Mouse (Mus musculus) spleen, adult 18-20 months (tissue): ENCODE data around the gene Siae.

ENCODE experiments used
- DNase-seq, 2 experiments: peaks; one replicate each; pipeline ENCODE4 v3.0.0; 2022; ENCODE audit warnings: mixed read lengths in 2 of 2

The Siae gene

GRCm38 (mm10) chr9:37627263-37627662 lies 71.8 kb downstream of the Siae start:
- DNase-seq, result no peak

- DNase-seq, result no peak
Observed at GRCm38 (mm10) chr9:37628581-37628980, 73.1 kb downstream of the Siae start.

DNA sequence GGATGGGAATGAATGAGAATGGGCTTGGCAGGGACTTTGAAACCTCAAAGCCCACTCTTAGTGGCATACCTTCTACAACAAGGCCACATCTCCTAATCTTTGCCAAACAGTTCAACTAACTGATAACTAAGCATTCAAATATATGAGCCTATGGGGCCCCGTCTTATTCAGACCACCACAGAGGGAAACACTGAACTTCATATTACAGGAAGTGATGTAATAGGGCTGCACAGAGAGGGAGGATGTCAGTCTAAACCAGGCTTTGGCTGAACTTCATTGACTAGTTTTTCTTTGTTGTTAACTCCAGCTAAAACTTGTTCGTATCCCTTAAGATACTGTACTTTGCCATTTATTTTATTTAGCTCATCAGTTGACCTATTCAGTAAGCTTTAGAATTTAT lies 74.4 kb downstream of the Siae start:
- no peak for DNase-seq

DNA sequence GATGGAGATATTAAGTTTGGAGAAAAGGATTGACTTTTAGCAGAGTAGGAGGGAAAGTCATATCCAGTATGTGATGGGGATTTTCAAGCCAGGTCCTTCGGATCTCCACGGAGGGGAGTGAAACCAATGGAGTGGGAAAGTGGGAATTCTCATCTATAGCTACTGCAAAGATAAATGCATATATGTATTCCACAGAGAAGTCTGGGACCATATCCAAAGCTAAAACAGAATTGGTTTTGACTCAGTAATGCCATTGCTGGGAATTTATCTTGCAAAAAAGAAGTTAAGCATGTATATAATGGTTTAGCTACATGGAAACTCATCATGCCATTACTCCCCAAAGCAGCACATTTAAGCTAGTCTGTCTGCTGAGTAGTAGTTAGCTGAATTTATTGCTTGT lies 76.8 kb downstream of the Siae start:
- no peak for DNase-seq

- no peak for DNase-seq
Observed at GRCm38 (mm10) chr9:37634269-37634668, 78.8 kb downstream of the Siae start.

DNA sequence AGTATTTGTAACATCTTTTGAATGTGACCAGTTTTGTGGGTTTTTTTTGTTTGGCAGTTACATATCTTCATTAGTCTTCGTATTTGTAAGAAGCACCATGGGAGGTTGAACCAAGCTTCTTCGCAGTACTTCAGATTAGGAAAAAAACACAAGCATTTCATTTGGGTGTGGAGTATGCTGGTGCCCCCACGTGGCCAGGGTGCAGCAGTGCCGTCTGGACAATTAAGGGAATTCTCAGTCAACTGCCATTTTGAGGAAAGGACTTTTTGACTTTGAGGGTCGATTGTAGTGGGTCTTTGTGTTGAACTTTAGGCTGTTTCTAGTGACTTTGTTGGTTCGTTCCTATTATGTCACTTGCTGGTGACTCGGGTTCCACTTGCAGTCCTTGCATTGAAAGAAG lies 80.8 kb downstream of the Siae start:
- peak in 1 of 2 experiments; percentile 37 for DNase-seq

- no peak for DNase-seq
Observed at GRCm38 (mm10) chr9:37636800-37637542, 81.5 kb downstream of the Siae start.

DNA sequence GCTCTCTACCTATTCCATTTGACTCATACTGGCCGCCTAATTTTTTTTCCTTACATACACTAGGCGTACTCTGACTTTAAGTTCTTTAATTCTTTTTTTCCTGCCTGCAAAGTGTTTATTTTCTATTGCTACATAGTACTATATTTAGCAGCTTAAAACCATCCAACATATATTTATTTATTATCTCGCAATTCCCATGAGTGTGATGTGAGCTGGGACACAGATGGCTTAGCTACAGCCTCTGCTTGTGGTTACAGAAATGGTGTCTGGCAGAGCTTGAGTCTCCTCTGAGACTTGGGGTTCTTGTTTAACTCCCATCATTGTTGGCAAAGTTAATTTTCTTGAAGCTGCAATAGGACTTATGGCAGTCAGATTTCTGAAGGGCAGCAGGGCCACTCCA lies 83.2 kb downstream of the Siae start:
- no peak for DNase-seq

DNA sequence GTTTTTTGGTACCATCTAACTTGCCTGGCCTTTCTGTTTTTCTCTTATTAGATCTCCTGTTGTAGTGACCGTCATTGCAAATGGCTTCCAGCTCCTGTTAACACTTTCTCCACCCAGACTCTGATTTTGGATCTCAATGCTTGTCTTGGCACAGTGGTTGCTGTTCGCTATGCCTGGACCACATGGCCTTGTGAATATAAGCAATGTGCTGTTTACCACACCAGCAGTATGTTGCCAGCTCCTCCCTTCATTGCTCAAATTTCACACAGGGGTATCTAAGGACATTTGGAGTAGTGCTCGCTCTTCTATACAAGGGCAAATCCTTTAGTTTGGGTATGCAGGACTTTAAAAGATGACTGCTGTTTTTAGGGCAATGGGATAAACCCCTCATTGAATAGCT lies 90.7 kb downstream of the Siae start:
- no peak for DNase-seq

DNA sequence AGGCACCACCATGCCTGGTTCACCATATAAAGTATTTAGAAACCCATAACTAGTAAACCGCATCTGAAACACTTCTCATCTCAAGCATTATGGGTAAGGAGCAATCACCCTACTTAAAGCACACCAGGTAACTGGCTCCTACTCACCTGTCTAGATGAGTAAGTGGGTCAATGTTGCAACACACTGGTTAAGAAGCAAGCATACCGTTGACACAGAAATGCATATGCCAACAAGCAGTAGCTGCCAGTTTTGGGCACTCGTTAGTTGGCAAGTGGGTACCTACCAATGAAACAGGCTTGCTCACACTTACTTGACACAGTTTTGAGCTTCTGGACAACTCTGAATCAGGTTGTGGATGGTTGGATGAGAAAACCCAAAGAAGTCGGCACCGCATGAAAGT lies 95.1 kb downstream of the Siae start:
- DNase-seq, result no peak

DNA sequence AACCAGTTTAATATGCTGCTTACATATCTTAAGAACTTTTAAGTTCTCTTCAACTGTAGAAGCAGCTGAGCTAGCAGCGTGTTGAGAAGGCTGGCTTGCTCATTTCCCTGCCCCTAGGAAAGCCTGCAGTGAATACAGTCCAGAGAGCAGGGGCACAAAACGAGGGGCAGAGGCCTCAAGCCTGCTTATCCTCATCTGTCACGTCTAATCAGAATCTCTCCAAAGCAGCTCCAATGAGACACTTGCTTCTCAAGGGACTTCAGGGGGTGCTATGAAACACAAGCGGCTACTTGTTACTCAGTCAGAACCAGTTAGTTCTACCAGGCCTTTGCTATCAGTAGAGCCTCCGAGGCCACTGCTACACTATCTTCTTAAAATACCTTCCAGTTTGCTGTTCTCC lies 98.3 kb downstream of the Siae start:
- DNase-seq, result no peak

- DNase-seq, result no peak
Observed at GRCm38 (mm10) chr9:37655961-37656360, 100.5 kb downstream of the Siae start.

GRCm38 (mm10) chr9:37656439-37656881 lies 101.0 kb downstream of the Siae start:
- DNase-seq, result peak in 1 of 2 experiments; percentile 20

- DNase-seq, result peak; percentile 47 to 65
Observed at GRCm38 (mm10) chr9:37656931-37657481, 101.5 kb downstream of the Siae start, which contains the start of gene Tbrg1. Gene Tbrg1 (minus strand): TSS chr9:37657312.

DNA sequence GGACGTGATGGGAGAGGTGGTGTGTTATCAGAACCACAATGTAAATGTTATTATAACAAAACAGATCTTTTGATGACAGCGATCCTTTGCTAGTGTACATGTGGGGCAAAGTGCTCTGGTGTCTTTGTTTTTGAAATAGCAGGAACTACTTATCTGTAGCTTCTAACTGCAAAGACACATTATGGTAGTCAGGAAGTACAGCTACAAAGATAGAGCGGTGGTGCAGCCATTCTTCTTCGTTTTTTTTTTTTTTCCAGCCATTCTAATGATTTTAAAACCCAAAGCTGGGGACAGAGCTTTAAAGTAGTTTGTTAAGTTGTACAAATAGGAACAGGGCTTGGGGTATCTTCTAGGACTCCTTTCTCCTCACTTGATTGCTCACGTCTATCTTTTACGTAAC lies 103.9 kb downstream of the Siae start:
- DNase-seq, result no peak

DNA sequence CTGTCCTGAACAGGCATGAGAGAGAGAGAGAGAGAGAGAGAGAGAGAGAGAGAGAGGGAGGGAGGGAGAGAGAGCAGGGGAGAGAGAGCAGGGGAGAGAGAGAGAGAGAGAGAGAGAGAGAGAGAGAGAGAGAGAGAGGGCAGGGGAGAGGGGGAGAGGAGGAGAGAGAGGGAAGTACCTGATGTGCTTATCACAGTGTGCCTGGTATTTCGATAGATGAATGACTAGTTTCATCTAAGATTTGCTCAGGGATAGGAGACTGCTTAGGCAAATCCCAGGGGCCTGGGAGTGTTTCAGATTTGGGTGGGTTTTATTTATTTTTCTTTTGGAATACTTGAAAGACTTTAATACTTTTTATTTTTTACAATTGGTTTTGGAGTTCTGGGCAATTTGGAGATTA lies 107.7 kb downstream of the Siae start:
- DNase-seq, result no peak

- DNase-seq, result no peak
Observed at GRCm38 (mm10) chr9:37664604-37665003, 109.1 kb downstream of the Siae start.

DNA sequence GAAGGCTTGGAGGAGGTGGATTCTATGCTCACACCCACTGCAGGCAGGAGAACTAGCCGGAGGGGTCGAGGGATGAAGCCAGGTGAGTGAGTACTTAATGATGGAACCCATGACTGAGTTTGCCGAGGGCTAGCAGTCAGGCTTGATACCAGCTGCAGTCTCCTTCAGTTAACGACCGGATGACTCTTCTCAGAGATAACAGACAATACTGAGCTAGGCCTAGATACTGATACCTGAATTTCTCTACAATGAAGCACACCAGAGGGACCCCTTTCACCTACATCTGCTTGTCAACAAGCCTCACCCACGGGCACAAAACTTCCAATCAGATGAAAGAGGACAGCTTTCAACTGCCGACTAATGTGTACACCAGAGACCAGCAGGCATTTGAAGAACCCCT lies 110.5 kb downstream of the Siae start:
- no peak for DNase-seq

- no peak for DNase-seq
Observed at GRCm38 (mm10) chr9:37669115-37669514, 113.6 kb downstream of the Siae start, which contains the start of gene Panx3. Gene Panx3 (minus strand): TSS chr9:37669235.

- DNase-seq, result no peak
Observed at GRCm38 (mm10) chr9:37669678-37670077, 114.2 kb downstream of the Siae start.

GRCm38 (mm10) chr9:37670261-37670660 lies 114.8 kb downstream of the Siae start:
- DNase-seq, result no peak

GRCm38 (mm10) chr9:37675287-37675686 lies 119.8 kb downstream of the Siae start:
- no peak for DNase-seq

DNA sequence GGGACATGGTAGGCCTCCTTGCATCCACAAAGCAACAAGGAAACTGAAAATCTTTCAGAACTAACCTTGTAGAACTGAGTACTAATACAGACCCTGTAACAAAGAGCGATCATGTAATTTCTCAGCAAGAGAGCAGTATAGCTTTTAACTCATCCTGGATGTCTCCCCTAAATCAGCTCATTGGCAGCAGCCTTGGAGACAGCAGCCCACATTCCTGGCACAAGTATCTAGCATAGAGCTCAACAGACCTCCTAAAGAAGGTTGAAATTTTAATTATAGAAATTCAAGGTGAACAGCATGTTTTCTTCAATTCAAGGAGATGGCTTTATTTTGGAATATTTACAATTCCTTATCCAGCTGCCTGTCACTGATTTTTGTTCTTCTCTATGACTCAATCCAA lies 125.6 kb downstream of the Siae start:
- DNase-seq, result no peak

- DNase-seq, result no peak
Observed at GRCm38 (mm10) chr9:37687288-37687940, 131.9 kb downstream of the Siae start.
